Mouse (Mus musculus) liver, postnatal 0 days (tissue): Measurements from ENCODE around the gene Pin1rt1.
A peak's percentile ranks its signal among the peaks of the same experiment; 100 is the strongest.

Experiments used
- CTCF ChIP-seq: sonication (generic); IDR thresholded peaks from 2 replicates; pipeline ENCODE4 v1.5.1; 2016; ENCODE audit warnings: antibody characterized with exemption, low read depth
- EP300 ChIP-seq: IDR thresholded peaks from 2 replicates; pipeline ENCODE4 v1.6.1; 2016; ENCODE audit warnings: antibody characterized with exemption, low read depth, mild to moderate bottlenecking

DNA sequence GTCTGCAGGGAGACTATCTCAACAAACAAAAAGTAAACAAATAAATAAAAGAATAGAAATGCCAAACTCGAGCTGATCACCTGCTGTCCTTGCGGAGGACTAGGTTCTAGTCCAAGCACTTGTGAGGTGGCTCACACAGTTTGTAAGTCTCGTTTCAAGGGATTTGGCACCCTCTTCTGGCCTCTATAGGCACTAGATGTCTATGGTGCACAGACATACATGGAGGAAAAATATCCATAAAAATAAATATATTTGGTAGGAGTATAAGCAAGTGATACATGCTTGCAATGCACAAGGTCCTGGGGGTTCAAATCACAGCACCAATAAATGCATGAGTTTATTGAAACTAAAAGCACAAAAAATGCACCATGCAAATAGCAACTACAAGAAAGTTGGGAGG lies 34.4 kb upstream of the Pin1rt1 start:
- TF ChIP-seq CTCF (peak; percentile 57), EP300 (no peak)
